Mouse (Mus musculus) embryonic fibroblast, embryonic 13.5 days (primary cell): ENCODE data around the gene Dnmbp. TPM values are rescaled to one million over a fixed set of nuclear protein-coding genes. Genes with fewer than 3 reads are reported as not detected.

Source experiments
- H3K27ac ChIP-seq: 2 replicates; pipeline ENCODE4 v1.5.1; 2012; ENCODE audit warnings: low read length, control low read depth, inconsistent platforms; ENCODE audit not compliant: insufficient read depth
- H3K4me1 ChIP-seq: 2 replicates; pipeline ENCODE4 v1.6.1; 2011; ENCODE audit warnings: low read length; ENCODE audit not compliant: control insufficient read depth, insufficient read depth
- H3K4me3 ChIP-seq: 2 replicates; pipeline ENCODE4 v1.5.1; 2011; ENCODE audit warnings: mild to moderate bottlenecking, control low read depth, low read length; ENCODE audit not compliant: insufficient read depth
- CTCF ChIP-seq: IDR thresholded peaks from 2 replicates; pipeline ENCODE4 v1.5.1; 2011; ENCODE audit warnings: mild to moderate bottlenecking, control low read depth, low read length, moderate library complexity, borderline replicate concordance; ENCODE audit not compliant: insufficient read depth
- POLR2A ChIP-seq: IDR thresholded peaks from 2 replicates; pipeline ENCODE4 v1.6.1; 2011; ENCODE audit warnings: low read depth, mild to moderate bottlenecking, control low read depth, low read length, moderate library complexity
- polyA plus RNA-seq: library from polyadenylated mRNA; stranded (reverse); fragments of >200 nt; gene quantifications from 2 replicates; pipeline ENCODE4 v1.2.4, GENCODE M21; 2011; ENCODE audit warnings: low read depth; ENCODE audit not compliant: missing spikeins, insufficient read length

Dnmbp gene
- polyA plus RNA-seq, 1 experiment, result 13.3 TPM

- H3K4me3 ChIP-seq, result no peak overlapping the region
- no peak for TF ChIP-seq POLR2A
- TF ChIP-seq CTCF, result no peak
- H3K4me1 ChIP-seq, result peaks cover 4% of the 10 kb centered on the region
- peak overlapping the region; percentile 93; the same call in 1 of the 2 replicates for H3K27ac ChIP-seq
Observed at GRCm38 (mm10) chr19:43880420-43880819, 59.6 kb downstream of the Dnmbp start.

- TF ChIP-seq CTCF (no peak), POLR2A (peak; percentile 50)
- peaks cover 7% of the 10 kb centered on the region for H3K4me1 ChIP-seq
- peak overlapping the region; percentile 64 for H3K4me3 ChIP-seq
- peak overlapping the region; percentile 93 for H3K27ac ChIP-seq
Observed at GRCm38 (mm10) chr19:43879401-43880212, 60.4 kb downstream of the Dnmbp start.

DNA sequence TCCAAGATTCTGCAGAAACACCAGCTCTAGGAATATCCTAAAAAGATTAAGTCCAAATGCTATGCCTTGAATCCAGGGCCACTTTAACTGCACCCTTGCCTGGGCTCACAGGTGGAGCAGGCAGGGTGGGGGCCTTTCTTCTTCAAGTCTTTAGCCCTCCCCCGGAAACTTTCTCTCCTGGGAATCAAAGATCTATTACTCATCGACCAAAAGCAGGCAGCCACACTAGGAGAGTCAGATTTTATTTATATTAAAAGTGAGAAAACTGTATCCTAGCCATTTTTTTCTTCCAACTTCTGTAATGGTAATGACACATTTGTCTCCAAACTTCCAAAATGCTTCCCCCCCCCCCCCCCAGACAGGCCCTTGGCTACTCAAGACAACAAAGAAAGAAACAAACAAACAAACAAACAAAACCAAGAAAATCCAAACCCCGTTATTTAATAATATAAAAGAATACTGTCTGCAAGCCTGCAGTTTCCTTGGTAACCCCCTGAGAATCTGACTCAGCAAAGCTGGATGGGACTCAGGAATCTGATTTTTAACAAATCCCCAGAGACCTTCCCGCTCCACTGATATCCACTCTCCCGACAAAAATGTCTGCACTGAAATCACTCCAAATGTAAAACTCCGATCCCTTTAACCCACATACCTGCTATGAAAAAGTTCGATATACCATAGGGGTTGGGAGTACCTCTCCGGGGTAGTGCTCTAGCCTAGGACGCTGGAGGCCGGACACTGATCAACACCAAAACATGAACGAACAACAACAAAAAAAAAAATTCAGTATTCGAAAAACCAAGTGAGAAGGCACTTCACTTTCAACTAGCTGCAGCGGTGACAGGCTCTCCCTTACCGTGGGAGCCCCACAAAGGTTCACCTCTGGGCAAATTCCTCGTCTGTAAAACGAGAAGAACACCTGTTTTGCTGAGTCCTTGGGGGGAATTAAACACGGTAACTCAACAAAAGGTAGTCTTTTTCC, 61.6 kb downstream of the Dnmbp start:
- peak overlapping the region; percentile 64 for H3K4me3 ChIP-seq
- peaks cover 7% of the 10 kb centered on the region for H3K4me1 ChIP-seq
- TF ChIP-seq POLR2A, result no peak
- no peak for TF ChIP-seq CTCF
- H3K27ac ChIP-seq, result peak overlapping the region; percentile 93

GRCm38 (mm10) chr19:43877364-43877763, 62.6 kb downstream of the Dnmbp start:
- Histone ChIP-seq H3K27ac (peak overlapping the region; percentile 63; the same call in 1 of the 2 replicates), H3K4me1 (peaks cover 7% of the 10 kb centered on the region)

GRCm38 (mm10) chr19:43875996-43876395, 64.0 kb downstream of the Dnmbp start:
- Histone ChIP-seq H3K4me1 (peaks cover 7% of the 10 kb centered on the region), H3K27ac (peak overlapping the region; percentile 52), H3K4me3 (no peak overlapping the region)
- no peak for TF ChIP-seq POLR2A
- TF ChIP-seq CTCF, result no peak

More at GRCm38 (mm10) chr19:43877364-43877763, 62.6 kb downstream of the Dnmbp start:
- H3K4me3 ChIP-seq, result no peak overlapping the region
- no peak for TF ChIP-seq CTCF
- no peak for TF ChIP-seq POLR2A

- TF ChIP-seq POLR2A (no peak), CTCF (no peak)
- Histone ChIP-seq H3K4me3 (no peak overlapping the region), H3K27ac (no peak overlapping the region), H3K4me1 (peaks cover 5% of the 10 kb centered on the region)
Observed at GRCm38 (mm10) chr19:43874351-43874750, 65.6 kb downstream of the Dnmbp start.

GRCm38 (mm10) chr19:43870418-43870817, 69.6 kb downstream of the Dnmbp start:
- TF ChIP-seq CTCF (no peak), POLR2A (no peak)

GRCm38 (mm10) chr19:43857347-43857746, 82.6 kb downstream of the Dnmbp start:
- H3K4me3 ChIP-seq, result no peak overlapping the region
- no peak overlapping the region for H3K27ac ChIP-seq
- no peaks in the 10 kb centered on the region for H3K4me1 ChIP-seq
- TF ChIP-seq CTCF (no peak), POLR2A (no peak)

More at GRCm38 (mm10) chr19:43870418-43870817, 69.6 kb downstream of the Dnmbp start:
- H3K4me3 ChIP-seq, result no peak overlapping the region
- no peak overlapping the region for H3K27ac ChIP-seq
- peaks cover 2% of the 10 kb centered on the region; the same call in 1 of the 2 replicates for H3K4me1 ChIP-seq

- TF ChIP-seq CTCF (no peak), POLR2A (no peak)
Observed at GRCm38 (mm10) chr19:43852837-43853545, 87.0 kb downstream of the Dnmbp start.

More at GRCm38 (mm10) chr19:43852837-43853545, 87.0 kb downstream of the Dnmbp start:
- H3K27ac ChIP-seq, result no peak overlapping the region
- H3K4me3 ChIP-seq, result no peak overlapping the region
- H3K4me1 ChIP-seq, result no peaks in the 10 kb centered on the region
